Mouse (Mus musculus): ENCODE results near the gene Tpd52l2.

Tpd52l2 gene

GRCm38 (mm10) chr2:181496831-181497547, at the start of gene Tpd52l2:
Gene Tpd52l2 (plus strand): TSS chr2:181497142.
- peak; percentile 90 for DNase-seq (ENCODE audit: low spot score in 2 of 2)

- DNase-seq (ENCODE audit: low spot score in 2 of 2), result no peak
Observed at GRCm38 (mm10) chr2:181452181-181452580, 44.8 kb upstream of the Tpd52l2 start.

GRCm38 (mm10) chr2:181453274-181453673, 43.7 kb upstream of the Tpd52l2 start:
- DNase-seq (ENCODE audit: low spot score in 2 of 2), result no peak

- DNase-seq (ENCODE audit: low spot score in 2 of 2), result no peak
Observed at GRCm38 (mm10) chr2:181455899-181456298, 41.0 kb upstream of the Tpd52l2 start.

GRCm38 (mm10) chr2:181457831-181458230, 39.1 kb upstream of the Tpd52l2 start:
- DNase-seq (ENCODE audit: low spot score in 2 of 2), result no peak

- DNase-seq (ENCODE audit: low spot score in 2 of 2), result peak in 1 of 2 experiments; percentile 27
Observed at GRCm38 (mm10) chr2:181458411-181459152, 38.4 kb upstream of the Tpd52l2 start.

GRCm38 (mm10) chr2:181459153-181459672, 37.7 kb upstream of the Tpd52l2 start, which contains the start of gene Zbtb46:
Gene Zbtb46 (minus strand): TSS chr2:181459426.
- DNase-seq (ENCODE audit: low spot score in 2 of 2), result peak; percentile 51 to 75

- DNase-seq (ENCODE audit: low spot score in 2 of 2), result peak; percentile 39 to 59
Observed at GRCm38 (mm10) chr2:181459673-181460621, 37.0 kb upstream of the Tpd52l2 start.

GRCm38 (mm10) chr2:181461536-181462100, 35.3 kb upstream of the Tpd52l2 start:
- DNase-seq (ENCODE audit: low spot score in 2 of 2), result no peak

GRCm38 (mm10) chr2:181462604-181463003, 34.3 kb upstream of the Tpd52l2 start:
- no peak for DNase-seq (ENCODE audit: low spot score in 2 of 2)

- peak; percentile 56 to 62 for DNase-seq (ENCODE audit: low spot score in 2 of 2)
Observed at GRCm38 (mm10) chr2:181463008-181463738, 33.8 kb upstream of the Tpd52l2 start.

GRCm38 (mm10) chr2:181465423-181465822, 31.5 kb upstream of the Tpd52l2 start:
- no peak for DNase-seq (ENCODE audit: low spot score in 2 of 2)

- no peak for DNase-seq (ENCODE audit: low spot score in 2 of 2)
Observed at GRCm38 (mm10) chr2:181470285-181470684, 26.7 kb upstream of the Tpd52l2 start.

- no peak for DNase-seq (ENCODE audit: low spot score in 2 of 2)
Observed at GRCm38 (mm10) chr2:181471246-181471645, 25.7 kb upstream of the Tpd52l2 start.

GRCm38 (mm10) chr2:181472256-181472827, 24.6 kb upstream of the Tpd52l2 start:
- DNase-seq (ENCODE audit: low spot score in 2 of 2), result no peak

GRCm38 (mm10) chr2:181483120-181483519, 13.8 kb upstream of the Tpd52l2 start:
- no peak for DNase-seq (ENCODE audit: low spot score in 2 of 2)

GRCm38 (mm10) chr2:181483562-181484318, 13.2 kb upstream of the Tpd52l2 start:
- no peak for DNase-seq (ENCODE audit: low spot score in 2 of 2)

GRCm38 (mm10) chr2:181484456-181485233, 12.3 kb upstream of the Tpd52l2 start:
- DNase-seq (ENCODE audit: low spot score in 2 of 2), result no peak

GRCm38 (mm10) chr2:181485741-181486140, 11.2 kb upstream of the Tpd52l2 start:
- DNase-seq (ENCODE audit: low spot score in 2 of 2), result no peak

Data from frontal cortex, postnatal 10 days (tissue).